Mouse (Mus musculus) thymus, postnatal 14 days (tissue): Measurements from ENCODE around the gene Lrrc52.

ENCODE experiments used
- DNase-seq: peaks from one replicate; pipeline ENCODE4 v3.0.0; 2021

Gene Lrrc52

DNA sequence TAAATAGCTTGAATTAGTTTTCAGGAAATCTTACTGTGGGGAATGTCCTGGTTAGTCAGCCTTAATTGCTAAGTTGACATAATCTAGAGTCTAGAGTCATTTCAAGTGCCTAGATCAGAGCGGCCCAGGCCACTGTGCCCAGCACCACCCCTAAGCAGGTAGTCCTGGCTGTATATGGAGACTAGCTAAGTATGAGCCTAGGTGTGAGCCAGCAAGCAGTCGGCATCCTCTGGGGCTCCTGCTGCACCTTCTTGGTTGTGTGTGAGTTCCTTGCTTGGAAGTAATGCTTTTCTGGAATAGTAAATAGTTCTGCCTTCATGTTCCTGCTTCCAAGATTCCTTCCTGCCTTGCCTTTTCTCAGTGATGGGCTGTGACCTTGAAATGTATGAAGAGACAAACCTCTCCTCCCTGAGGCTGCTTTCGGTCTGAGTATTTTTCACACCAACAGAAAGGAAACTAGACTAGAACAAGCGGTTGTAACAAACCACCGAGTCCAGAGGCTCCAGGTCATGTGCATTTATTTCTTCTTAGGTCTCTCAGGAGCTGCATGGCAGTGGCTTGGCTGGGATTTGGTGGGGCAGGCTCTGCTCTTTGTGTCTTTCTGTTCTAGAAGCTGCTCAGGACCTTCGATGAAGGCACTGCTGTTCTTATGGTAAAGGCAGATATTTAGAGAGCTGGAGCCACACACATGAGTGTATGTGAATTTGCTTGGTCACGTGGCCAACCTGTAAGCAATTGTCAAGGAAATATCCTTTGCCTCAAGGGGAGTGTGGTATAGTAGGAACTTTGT is 30.2 kb downstream of the Lrrc52 start:
- DNase-seq = no peak

- DNase-seq = no peak
These were observed 31.6 kb downstream of the Lrrc52 start for GRCm38 (mm10) chr1:167434931-167435330.

- no peak for DNase-seq
These were observed 35.5 kb downstream of the Lrrc52 start for GRCm38 (mm10) chr1:167430976-167431676.

DNA sequence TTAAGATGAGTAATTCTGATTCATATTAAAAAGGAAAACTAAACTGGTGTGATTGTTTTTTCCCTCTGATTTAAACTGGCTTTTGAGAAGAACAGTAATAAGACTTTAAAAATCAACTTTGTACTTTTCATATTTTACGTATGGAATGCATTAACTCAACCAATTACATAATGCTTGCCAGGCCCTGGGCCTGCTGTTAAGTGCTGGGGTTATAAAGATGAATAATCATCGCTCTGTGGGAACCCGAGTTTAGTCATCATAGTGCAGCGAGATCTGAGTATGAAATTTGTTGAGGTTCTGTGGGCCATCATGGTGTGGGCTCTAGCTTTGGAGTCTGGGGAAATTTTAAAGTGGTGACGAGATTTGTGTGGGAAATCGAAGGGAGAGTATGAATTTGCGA is 39.9 kb downstream of the Lrrc52 start:
- no peak for DNase-seq

DNA sequence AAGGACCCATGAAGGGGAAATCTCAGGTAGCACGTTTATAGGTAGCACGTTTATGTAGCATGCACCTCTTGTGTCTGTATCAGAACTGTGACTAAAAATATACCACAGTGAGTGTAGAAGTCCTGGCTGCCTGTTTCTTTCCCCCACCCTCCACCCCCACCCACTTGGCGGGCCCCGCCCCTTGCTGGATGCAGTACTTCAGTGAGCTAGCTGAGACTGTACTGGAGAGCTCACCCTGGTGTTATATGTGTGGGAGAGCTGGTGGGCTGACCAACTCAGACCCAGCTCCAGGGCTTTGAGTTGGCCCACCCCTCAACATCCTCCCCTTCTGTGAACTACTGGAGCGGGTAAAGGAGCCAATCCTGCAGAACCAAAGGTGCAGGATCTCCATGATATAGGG is 41.0 kb downstream of the Lrrc52 start:
- DNase-seq = no peak

- DNase-seq = no peak
These were observed 43.9 kb downstream of the Lrrc52 start for GRCm38 (mm10) chr1:167422501-167423240.

- DNase-seq = peak; percentile 67
These were observed 51.7 kb downstream of the Lrrc52 start for GRCm38 (mm10) chr1:167414846-167415245.

DNA sequence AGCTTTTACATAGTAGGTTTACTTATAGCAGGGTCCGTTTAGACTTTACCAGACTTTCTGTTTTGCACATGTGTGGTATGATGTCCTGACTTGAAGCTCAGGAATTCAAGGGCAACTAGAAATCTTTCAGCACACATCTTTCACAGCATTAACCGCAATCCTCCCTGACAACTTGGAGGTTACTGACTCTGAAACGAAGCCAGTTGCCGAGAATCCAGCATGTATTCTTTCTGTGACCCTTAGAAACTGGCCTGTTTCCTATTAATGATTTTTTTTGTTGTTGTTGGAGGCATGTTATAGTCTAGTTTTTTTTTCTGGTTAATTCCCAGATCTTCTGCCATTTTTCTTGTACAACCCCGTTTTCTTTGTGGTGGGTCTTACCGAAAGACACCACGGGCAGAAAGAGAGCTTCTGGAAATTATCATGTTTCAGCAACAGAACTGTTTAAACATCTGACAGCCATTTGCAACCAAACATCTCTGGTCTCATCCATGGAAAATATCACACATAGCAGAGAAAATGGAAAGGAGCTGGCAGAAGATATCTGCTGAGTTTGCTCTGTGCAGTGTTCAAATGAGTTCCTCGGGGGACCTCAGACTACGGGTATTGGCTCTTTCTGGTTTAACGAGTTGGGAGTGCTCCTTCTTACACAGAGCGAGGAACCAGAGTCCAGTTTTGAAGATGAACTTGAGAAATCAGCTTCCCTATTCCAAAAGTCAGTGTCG is 54.4 kb downstream of the Lrrc52 start:
- DNase-seq = no peak

DNA sequence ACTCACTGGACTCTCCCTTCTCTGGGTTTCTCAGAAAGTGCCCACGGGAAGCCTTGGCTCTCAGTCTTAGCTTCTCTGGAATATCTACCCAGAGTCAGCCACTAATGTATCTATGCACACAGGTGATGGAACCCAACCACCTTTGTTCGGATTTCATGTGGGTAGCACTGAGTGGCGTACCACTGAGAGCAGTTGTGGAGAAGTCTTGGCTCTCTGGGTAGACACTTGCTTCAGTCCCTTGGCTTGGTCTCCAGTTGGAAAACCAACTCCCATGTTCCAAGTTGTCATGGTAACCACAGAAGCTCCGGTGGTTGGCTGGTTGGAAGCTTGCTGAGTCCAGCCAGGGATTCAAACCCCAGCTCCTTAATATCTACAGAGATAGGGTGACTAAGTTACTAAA is 57.0 kb downstream of the Lrrc52 start:
- no peak for DNase-seq

GRCm38 (mm10) chr1:167405237-167405636 is 61.3 kb downstream of the Lrrc52 start:
- DNase-seq = no peak
